Mouse (Mus musculus): ENCODE measurements around the gene Tmem170. TPM values are rescaled to one million over a fixed set of nuclear protein-coding genes. Genes with fewer than 3 reads are reported as not detected.
"Not testable (repeated sequence)": the region's sequence is repeated elsewhere in the genome, so short reads cannot be mapped to it uniquely, and the experiment has no call there.

The Tmem170 gene
- polyA plus RNA-seq, 1 experiment from 2014 or later, result 7.4 TPM

- Histone ChIP-seq H3K4me1 (no peaks in the 10 kb centered on the region), H3K27me3 (ENCODE audit: insufficient read depth, poor library complexity, severe bottlenecking) (no peaks in the 10 kb centered on the region), H3K27ac (no peak overlapping the region), H3K36me3 (peaks cover 23% of the 10 kb centered on the region), H3K4me3 (no peak overlapping the region), H3K9me3 (no peaks in the 10 kb centered on the region)
- 81% methylated on average over 6 of the region's 6 CpGs for WGBS
- no peak for DNase-seq (ENCODE audit: low spot score)
These were observed 10.7 kb downstream of the Tmem170 start for GRCm38 (mm10) chr8:111865857-111866256.

- Histone ChIP-seq H3K27ac (no peak overlapping the region), H3K4me3 (no peak overlapping the region), H3K36me3 (peaks cover 25% of the 10 kb centered on the region), H3K4me1 (no peaks in the 10 kb centered on the region), H3K27me3 (ENCODE audit: insufficient read depth, poor library complexity, severe bottlenecking) (no peaks in the 10 kb centered on the region), H3K9me3 (no peaks in the 10 kb centered on the region)
- no peak for DNase-seq (ENCODE audit: low spot score)
- WGBS, result 84% methylated on average over 8 of the region's 8 CpGs
These were observed 11.3 kb downstream of the Tmem170 start for GRCm38 (mm10) chr8:111865130-111865852.

GRCm38 (mm10) chr8:111864648-111865047 is 11.9 kb downstream of the Tmem170 start:
- no peaks in the 10 kb centered on the region for H3K9me3 ChIP-seq
- no peaks in the 10 kb centered on the region for H3K27me3 ChIP-seq (ENCODE audit: insufficient read depth, poor library complexity, severe bottlenecking)
- H3K27ac ChIP-seq, result no peak overlapping the region
- no peak overlapping the region for H3K4me3 ChIP-seq
- no peaks in the 10 kb centered on the region for H3K4me1 ChIP-seq
- 87% methylated on average over 8 of the region's 8 CpGs for WGBS
- DNase-seq (ENCODE audit: low spot score), result no peak
- peaks cover 22% of the 10 kb centered on the region for H3K36me3 ChIP-seq

GRCm38 (mm10) chr8:111863280-111863679 is 13.3 kb downstream of the Tmem170 start:
- no peaks in the 10 kb centered on the region for H3K4me1 ChIP-seq
- no peak overlapping the region for H3K27ac ChIP-seq
- peaks cover 18% of the 10 kb centered on the region for H3K36me3 ChIP-seq
- H3K27me3 ChIP-seq (ENCODE audit: insufficient read depth, poor library complexity, severe bottlenecking), result no peaks in the 10 kb centered on the region
- DNase-seq (ENCODE audit: low spot score), result no peak
- H3K4me3 ChIP-seq, result no peak overlapping the region
- WGBS, result 78% methylated on average over 4 of the region's 4 CpGs
- no peaks in the 10 kb centered on the region for H3K9me3 ChIP-seq

- DNase-seq (ENCODE audit: low spot score), result no peak
- Histone ChIP-seq H3K4me1 (peaks cover 12% of the 10 kb centered on the region), H3K27me3 (ENCODE audit: insufficient read depth, poor library complexity, severe bottlenecking) (no peaks in the 10 kb centered on the region), H3K36me3 (0 out of 2 replicates have a peak, but pooled peaks cover 2% of the 10 kb centered on the region), H3K4me3 (no peak overlapping the region), H3K9me3 (no peaks in the 10 kb centered on the region), H3K27ac (no peak overlapping the region)
- WGBS, result 85% methylated on average over 12 of the region's 12 CpGs
These were observed 20.6 kb downstream of the Tmem170 start for GRCm38 (mm10) chr8:111855977-111856376.

GRCm38 (mm10) chr8:111853861-111854501 is 22.6 kb downstream of the Tmem170 start, which contains the start of gene Cfdp1:
TSS of gene Cfdp1 (minus strand) at chr8:111854291.
- Histone ChIP-seq H3K9me3 (no peaks in the 10 kb centered on the region), H3K27ac (peak within 1 kb of the TSS; percentile 90), H3K4me3 (peak within 1 kb of the TSS; percentile 91), H3K36me3 (no peaks in the 10 kb centered on the region), H3K4me1 (peaks cover 12% of the 10 kb centered on the region), H3K27me3 (ENCODE audit: insufficient read depth, poor library complexity, severe bottlenecking) (no peaks in the 10 kb centered on the region)
- WGBS, result under 1% methylated on average over 53 of the region's 53 CpGs
- DNase-seq (ENCODE audit: low spot score), result peak; percentile 99

- H3K27me3 ChIP-seq (ENCODE audit: insufficient read depth, poor library complexity, severe bottlenecking); H3K36me3 ChIP-seq; H3K9me3 ChIP-seq; DNase-seq (ENCODE audit: low spot score); H3K27ac ChIP-seq: not testable (repeated sequence)
- Histone ChIP-seq H3K4me1 (peaks cover 16% of the 10 kb centered on the region), H3K4me3 (peak overlapping the region; percentile 91)
- WGBS, result 53% methylated on average over 12 of the region's 12 CpGs
These were observed 23.3 kb downstream of the Tmem170 start for GRCm38 (mm10) chr8:111853219-111853618.

- 93% methylated on average over 6 of the region's 6 CpGs for WGBS
- Histone ChIP-seq H3K4me3 (no peak overlapping the region), H3K27ac (no peak overlapping the region), H3K36me3 (peaks cover 30% of the 10 kb centered on the region), H3K4me1 (peaks cover 11% of the 10 kb centered on the region), H3K27me3 (ENCODE audit: insufficient read depth, poor library complexity, severe bottlenecking) (no peaks in the 10 kb centered on the region), H3K9me3 (no peaks in the 10 kb centered on the region)
- DNase-seq (ENCODE audit: low spot score), result no peak
These were observed 29.8 kb downstream of the Tmem170 start for GRCm38 (mm10) chr8:111846746-111847145.

- Histone ChIP-seq H3K9me3 (no peaks in the 10 kb centered on the region), H3K36me3 (peaks cover 56% of the 10 kb centered on the region), H3K27me3 (ENCODE audit: insufficient read depth, poor library complexity, severe bottlenecking) (no peaks in the 10 kb centered on the region), H3K4me3 (no peak overlapping the region), H3K4me1 (0 out of 2 replicates have a peak, but pooled peaks cover 6% of the 10 kb centered on the region), H3K27ac (no peak overlapping the region)
- WGBS, result 58% methylated on average over 1 of the region's 1 CpGs
- DNase-seq (ENCODE audit: low spot score), result no peak
These were observed 41.0 kb downstream of the Tmem170 start for GRCm38 (mm10) chr8:111835540-111835939.

- DNase-seq (ENCODE audit: low spot score), result no peak
- H3K27ac ChIP-seq, result no peak overlapping the region
- H3K9me3 ChIP-seq, result no peaks in the 10 kb centered on the region
- no peak overlapping the region for H3K4me3 ChIP-seq
- H3K36me3 ChIP-seq, result peaks cover 59% of the 10 kb centered on the region
- no peaks in the 10 kb centered on the region for H3K27me3 ChIP-seq (ENCODE audit: insufficient read depth, poor library complexity, severe bottlenecking)
- H3K4me1 ChIP-seq, result 0 out of 2 replicates have a peak, but pooled peaks cover 6% of the 10 kb centered on the region
- WGBS, result 52% methylated on average over 6 of the region's 6 CpGs
These were observed 42.5 kb downstream of the Tmem170 start for GRCm38 (mm10) chr8:111834011-111834410.

- Histone ChIP-seq H3K27me3 (ENCODE audit: insufficient read depth, poor library complexity, severe bottlenecking) (no peaks in the 10 kb centered on the region), H3K9me3 (no peaks in the 10 kb centered on the region), H3K27ac (no peak overlapping the region), H3K4me1 (0 out of 2 replicates have a peak, but pooled peaks cover 6% of the 10 kb centered on the region), H3K36me3 (peaks cover 62% of the 10 kb centered on the region), H3K4me3 (no peak overlapping the region)
- DNase-seq (ENCODE audit: low spot score), result no peak
- WGBS, result 85% methylated on average over 5 of the region's 5 CpGs
These were observed 43.6 kb downstream of the Tmem170 start for GRCm38 (mm10) chr8:111832983-111833382.

- WGBS, result 74% methylated on average over 4 of the region's 4 CpGs
- Histone ChIP-seq H3K4me1 (0 out of 2 replicates have a peak, but pooled peaks cover 6% of the 10 kb centered on the region), H3K4me3 (no peak overlapping the region), H3K36me3 (peaks cover 55% of the 10 kb centered on the region), H3K27me3 (ENCODE audit: insufficient read depth, poor library complexity, severe bottlenecking) (no peaks in the 10 kb centered on the region), H3K27ac (no peak overlapping the region), H3K9me3 (no peaks in the 10 kb centered on the region)
- no peak for DNase-seq (ENCODE audit: low spot score)
These were observed 44.6 kb downstream of the Tmem170 start for GRCm38 (mm10) chr8:111831996-111832395.

GRCm38 (mm10) chr8:111828595-111828994 is 48.0 kb downstream of the Tmem170 start:
- no peak overlapping the region for H3K27ac ChIP-seq
- DNase-seq (ENCODE audit: low spot score), result no peak
- no peaks in the 10 kb centered on the region for H3K27me3 ChIP-seq (ENCODE audit: insufficient read depth, poor library complexity, severe bottlenecking)
- no peaks in the 10 kb centered on the region for H3K4me1 ChIP-seq
- H3K9me3 ChIP-seq, result no peaks in the 10 kb centered on the region
- no peak overlapping the region for H3K4me3 ChIP-seq
- 80% methylated on average over 6 of the region's 6 CpGs for WGBS
- H3K36me3 ChIP-seq, result peaks cover 63% of the 10 kb centered on the region

All from heart, embryonic 10.5 days (tissue).